ENCODE assay signal across 14 mouse cellular contexts in genomic region chr5:134275021-134275420, GRCm38 (mm10). TPM values are rescaled to one million over a fixed set of nuclear protein-coding genes. Genes with fewer than 3 reads are reported as not detected.
A peak's percentile ranks its signal among the peaks of the same experiment; 100 is the strongest.
DNase-seq lines count a peak whose midpoint lies in the region; ATAC-seq and TF ChIP-seq lines count a peak whose summit lies in the region.
"Had no signal": no experiment of that assay in that cellular context is flagged by ENCODE, and none has a peak within 500 bp of the region (broad histone marks: within the 10 kb centered on the region; RNA-seq: fewer than 3 reads in every experiment).

No protein-coding gene starts in this region.

- no peak overlapping the region for H3K4me3 ChIP-seq in left cerebral cortex, adult 2 months
- H3K4me3 ChIP-seq in olfactory bulb, adult 2 months (ENCODE audit: insufficient read depth, low read depth, low read length): no peak overlapping the region
- H3K4me3 ChIP-seq: limb, embryonic 10.5 days had no signal

- peaks cover 46% of the 10 kb centered on the region for H3K4me1 ChIP-seq in olfactory bulb, adult 2 months (ENCODE audit: control insufficient read depth, insufficient read depth, low read length)
- H3K4me1 ChIP-seq: limb, embryonic 10.5 days had no signal

- peak; percentile 6 for TF ChIP-seq CTCF in left cerebral cortex, adult 2 months (IDR thresholded peaks at IDR 0.05)
- no peak for TF ChIP-seq CTCF in olfactory bulb, adult 2 months (IDR thresholded peaks at IDR 0.05; ENCODE audit: insufficient read depth, low read depth, low read length)

- TF ChIP-seq POLR2A in olfactory bulb, adult 2 months (IDR thresholded peaks at IDR 0.05; ENCODE audit: insufficient read depth, low read depth, low read length): no peak

- WGBS in olfactory bulb, adult 2 months: 33% methylated on average over 11 of the region's 11 CpGs

- peak; percentile 46; the same call in 1 of the 2 replicates for ATAC-seq in frontal cortex, adult (ENCODE audit: low TSS enrichment)
- no peak for ATAC-seq in CD4-positive, CD25-positive, alpha-beta regulatory T cell, adult 4 months
- ATAC-seq: forebrain, postnatal 0 days; hindbrain, postnatal 0 days; midbrain, embryonic 16.5 days had no signal

- peak overlapping the region; percentile 50; the same call in 1 of the 2 replicates for H3K27ac ChIP-seq in left cerebral cortex, adult 2 months
- peak overlapping the region; percentile 69 for H3K27ac ChIP-seq in olfactory bulb, adult 2 months (ENCODE audit: insufficient read depth, low read depth, low read length)
- H3K27ac ChIP-seq: hindbrain, postnatal 0 days; limb, embryonic 10.5 days had no signal

- DNase-seq in frontal cortex, postnatal 36 days (ENCODE audit: low spot score in 2 of 2): no peak
- no peak for DNase-seq in left cerebral cortex, adult 2 months (ENCODE audit: extremely low spot score in 1 of 2, low spot score in 2 of 2)
- no peak for DNase-seq in left cerebral cortex, adult 11 months (ENCODE audit: low spot score)
- peak; percentile 26 to 35 for DNase-seq in heart, postnatal 14 days
- DNase-seq in cerebellum, adult 8-10 months: no peak
- DNase-seq: adrenal gland, postnatal 25 days; cerebellum, adult 11 months; forebrain, postnatal 0 days had no signal

- intact Hi-C loops in left cerebral cortex, adult 2 months (cut with DNase I): no loop called here
- intact Hi-C loops in heart, postnatal 14 days (cut with DNase I): loop anchor here (5.0 kb wide), 1 partner anchor 37 kb away; the partner anchor contains the start of gene Gtf2i

RNA-seq across cellular contexts. Expression of gene Gtf2i, which starts 39.5 kb away (rescaled TPM):
- 100 to 1,000 TPM; 219 to 221 TPM for total RNA-seq in left cerebral cortex, adult 2 months (2021)
- total RNA-seq in heart, postnatal 14 days (2021): 100 to 1,000 TPM; 188 to 204 TPM
- polyA plus RNA-seq in olfactory bulb, adult 2 months (2012; ENCODE audit: insufficient read depth, insufficient read length, low replicate concordance, missing spikeins): 380 TPM in 1 of 2 replicates, not detected in the other
- polyA plus RNA-seq in CD4-positive, CD25-positive, alpha-beta regulatory T cell, adult 4 months (2017; shearing (Covaris generic)): 100 to 1,000 TPM in 1 of 2 experiments, 10 to 100 TPM in 1; 96.3 to 125 TPM

RNA-seq across cellular contexts. Expression of gene Ncf1, which starts 45.6 kb away (rescaled TPM):
- total RNA-seq in left cerebral cortex, adult 2 months (2021): 10 to 100 TPM in 1 of 2 experiments, 1 to 10 TPM in 1; 8.1 to 10.2 TPM
- 1 to 10 TPM; 6.0 to 7.1 TPM for total RNA-seq in heart, postnatal 14 days (2021)
- not detected in 2 replicates for polyA plus RNA-seq in olfactory bulb, adult 2 months (2012; ENCODE audit: insufficient read depth, insufficient read length, low replicate concordance, missing spikeins)
- 10 to 100 TPM in 1 of 2 experiments, 1 to 10 TPM in 1; 8.8 to 15.8 TPM for polyA plus RNA-seq in CD4-positive, CD25-positive, alpha-beta regulatory T cell, adult 4 months (2017; shearing (Covaris generic))

Comparison
In these comparisons a context has a peak if more than half of its experiments do, and no peak if none do; other contexts are left out.
1. DNase-seq: peak in heart, postnatal 14 days (2 of 2); none in frontal cortex, postnatal 36 days (0 of 2), left cerebral cortex, adult 2 months (0 of 2), left cerebral cortex, adult 11 months (single experiment) and cerebellum, adult 8-10 months (single experiment).